Mouse (Mus musculus) lung, adult 2 months (tissue): ENCODE results near the gene Nop58.

ENCODE experiments used
- CTCF ChIP-seq: fragments of 200-500 bp; IDR thresholded peaks from 2 replicates; pipeline ENCODE4 v1.5.1; 2011; ENCODE audit warnings: mild to moderate bottlenecking, low read length, control low read depth; ENCODE audit not compliant: insufficient read depth
- POLR2A ChIP-seq: fragments of 200-500 bp; IDR thresholded peaks from 2 replicates; pipeline ENCODE4 v1.6.1; 2011; ENCODE audit warnings: low read depth, mild to moderate bottlenecking, control low read depth, low read length, borderline replicate concordance; ENCODE audit errors: extremely low read depth

- no peak for TF ChIP-seq CTCF
- 0 out of 2 replicates have a peak, but pooled peaks have one; percentile 9 for TF ChIP-seq POLR2A
Observed at GRCm38 (mm10) chr1:59762208-59762607, 77.4 kb downstream of the Nop58 start.
